Mouse (Mus musculus) spleen, adult 2 months (tissue): Measurements from ENCODE around the gene Ppp1r3e.

ENCODE experiments used
- CTCF ChIP-seq: fragments of 200-500 bp; IDR thresholded peaks from 2 replicates; pipeline ENCODE4 v1.5.1; 2011; ENCODE audit warnings: mild to moderate bottlenecking, inconsistent platforms; ENCODE audit not compliant: insufficient read depth, insufficient read length, insufficient replicate concordance; ENCODE audit errors: extremely low read depth
- POLR2A ChIP-seq: fragments of 200-500 bp; IDR thresholded peaks from 2 replicates; pipeline ENCODE4 v1.6.1; 2011; ENCODE audit warnings: low read depth, low read length, inconsistent platforms

- TF ChIP-seq CTCF, result no peak
- no peak for TF ChIP-seq POLR2A
These were observed 49.2 kb upstream of the Ppp1r3e start for GRCm38 (mm10) chr14:54926401-54927158.
